Mouse (Mus musculus): Measurements from ENCODE around the gene Slc24a3.
A peak's percentile ranks its signal among the peaks of the same experiment; 100 is the strongest.

Gene Slc24a3

DNA sequence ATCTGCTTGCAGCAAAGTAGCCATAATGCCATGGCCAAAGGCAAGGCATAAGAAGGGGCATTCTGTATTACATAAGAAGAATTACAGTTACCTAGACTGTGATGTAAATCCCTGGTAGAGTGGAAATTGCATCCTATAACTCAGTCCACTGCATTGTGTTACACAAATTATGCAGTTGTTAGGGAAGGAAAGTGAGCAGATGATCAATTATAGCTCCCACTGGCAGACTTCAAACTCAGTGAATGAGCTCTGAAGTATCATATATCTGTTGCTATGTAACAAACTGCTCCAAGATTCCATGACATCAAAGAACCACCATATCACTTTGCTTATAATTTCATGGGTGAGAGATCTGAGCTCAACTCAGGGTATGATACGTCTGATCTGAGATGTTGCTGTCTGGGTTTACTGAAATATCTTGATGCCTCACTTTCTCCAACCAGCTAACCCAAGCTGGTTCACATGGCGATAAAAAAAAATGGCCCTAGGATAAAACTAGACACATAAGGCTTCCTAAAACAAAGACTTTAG is 387.2 kb downstream of the Slc24a3 start:
- DNase-seq (ENCODE audit: low spot score): no peak

DNA sequence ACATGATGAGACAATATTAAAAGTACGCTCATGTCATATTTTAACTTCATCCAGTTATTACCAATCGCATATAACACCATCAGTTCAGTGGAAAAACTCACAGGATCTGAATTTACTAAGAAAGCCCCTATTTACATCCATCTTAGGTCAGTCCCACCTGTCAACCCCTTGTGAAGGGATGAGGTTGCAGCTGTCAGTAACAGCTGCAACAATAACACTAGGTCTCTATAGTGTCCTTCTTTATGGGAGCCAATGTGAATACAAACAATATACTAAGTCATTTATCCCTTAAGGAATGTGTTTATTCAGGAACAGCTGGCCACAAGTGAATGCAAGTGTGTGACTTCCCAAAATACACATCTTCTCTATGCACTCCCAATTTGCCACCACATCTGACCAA is 388.2 kb downstream of the Slc24a3 start:
- DNase-seq (ENCODE audit: low spot score): no peak

DNA sequence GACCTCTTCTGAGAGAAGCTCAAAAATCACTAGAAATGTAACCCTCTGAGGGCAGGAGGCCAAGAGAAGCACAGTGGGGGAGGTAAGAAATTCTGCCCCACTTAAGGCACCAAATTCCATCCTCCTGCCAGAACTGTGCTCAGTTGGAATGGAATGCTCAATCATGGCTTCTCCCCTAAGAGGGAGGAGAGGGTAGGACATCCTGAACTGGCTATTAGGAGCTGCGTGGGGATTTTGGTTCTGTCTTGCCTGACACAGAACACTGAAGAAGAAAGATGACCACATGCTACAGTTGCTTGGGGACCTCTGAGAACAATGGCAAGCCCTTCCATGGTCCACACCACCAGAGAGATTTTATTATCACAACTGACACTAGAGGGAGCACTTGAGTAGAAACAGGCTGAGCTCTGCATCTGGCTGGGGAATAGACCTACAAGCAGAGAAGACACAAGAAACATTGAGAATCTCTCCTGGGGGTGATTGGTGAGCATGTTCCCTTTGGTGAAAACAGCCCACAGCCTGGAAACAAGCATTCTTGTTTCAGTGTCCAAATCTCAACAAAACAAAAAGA is 389.9 kb downstream of the Slc24a3 start:
- peak; percentile 7 for DNase-seq (ENCODE audit: low spot score)

DNA sequence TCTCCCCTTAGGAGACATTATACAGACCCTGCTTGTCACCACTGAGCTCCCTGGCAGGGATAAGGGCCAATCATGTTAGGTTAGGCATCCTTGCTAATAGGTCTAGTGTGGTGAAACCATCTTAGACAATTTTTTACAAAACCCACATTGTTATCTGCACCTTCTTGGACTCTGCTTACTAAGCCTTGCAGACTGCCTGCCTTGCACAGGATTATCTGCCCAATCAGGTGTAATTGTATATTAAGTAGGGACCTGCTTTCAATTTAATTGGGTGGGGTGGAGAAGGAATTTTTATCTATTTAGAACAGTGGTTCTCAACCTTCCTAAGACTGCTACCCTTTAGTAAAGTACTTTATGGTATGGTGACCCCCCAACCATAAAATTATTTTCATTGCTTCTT is 394.9 kb downstream of the Slc24a3 start:
- DNase-seq (ENCODE audit: low spot score): no peak

DNA sequence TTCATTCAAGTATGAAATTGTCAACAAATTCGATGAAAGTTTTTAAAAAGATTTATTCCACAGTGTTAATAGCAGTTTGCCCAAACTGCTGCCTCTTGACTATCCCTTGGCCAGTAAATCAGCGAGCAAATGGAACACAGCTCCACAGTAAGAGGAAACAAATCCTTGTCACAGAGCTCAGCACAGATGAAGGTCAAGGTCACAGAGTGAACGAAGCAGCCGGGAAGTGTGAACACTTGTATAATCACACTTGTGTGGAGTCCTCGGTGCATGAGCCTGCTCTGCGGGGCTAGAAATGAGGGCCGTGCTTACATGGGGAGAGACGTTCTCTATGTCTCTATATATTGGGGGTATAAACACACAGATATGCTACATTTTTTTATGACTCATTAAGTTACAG is 397.0 kb downstream of the Slc24a3 start:
- no peak for DNase-seq (ENCODE audit: low spot score)

DNA sequence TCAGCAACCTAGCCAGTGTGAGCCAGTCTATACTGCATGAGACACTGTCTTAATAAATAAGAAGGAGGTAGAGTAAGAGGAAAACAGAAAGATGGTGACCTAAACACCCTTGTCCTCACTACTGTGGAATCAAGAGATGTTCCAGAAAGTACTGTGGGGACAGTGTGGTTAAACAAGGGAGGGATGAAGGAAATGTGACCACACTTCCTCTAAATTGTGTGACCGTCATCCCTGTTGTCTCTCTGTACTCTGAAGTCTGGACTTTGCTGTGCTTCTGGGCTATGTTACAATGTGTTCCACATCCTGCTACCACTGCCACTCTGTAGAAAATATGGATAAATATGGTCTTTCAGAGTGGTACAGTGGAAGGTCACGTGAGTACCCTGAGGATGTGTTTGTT is 399.4 kb downstream of the Slc24a3 start:
- no peak for DNase-seq (ENCODE audit: low spot score)

DNA sequence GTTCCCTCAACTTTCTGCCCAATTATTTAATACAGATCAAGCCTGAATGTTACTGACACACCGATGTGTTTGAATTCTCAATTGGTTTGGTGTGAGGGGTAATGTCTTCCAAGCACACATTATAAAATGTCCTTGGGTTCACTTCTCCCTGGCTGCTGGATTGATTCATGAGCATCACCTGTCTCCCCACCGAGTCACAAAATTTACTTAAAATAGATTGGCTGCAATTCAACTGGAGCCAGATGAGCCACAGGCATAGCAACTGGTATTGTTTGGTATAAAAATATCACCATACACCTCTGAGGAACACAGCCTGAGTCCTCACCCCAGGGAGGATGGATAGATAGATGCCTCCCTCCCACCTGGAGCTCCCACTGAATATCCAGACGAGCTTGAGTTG is 404.4 kb downstream of the Slc24a3 start:
- DNase-seq (ENCODE audit: low spot score): no peak

DNA sequence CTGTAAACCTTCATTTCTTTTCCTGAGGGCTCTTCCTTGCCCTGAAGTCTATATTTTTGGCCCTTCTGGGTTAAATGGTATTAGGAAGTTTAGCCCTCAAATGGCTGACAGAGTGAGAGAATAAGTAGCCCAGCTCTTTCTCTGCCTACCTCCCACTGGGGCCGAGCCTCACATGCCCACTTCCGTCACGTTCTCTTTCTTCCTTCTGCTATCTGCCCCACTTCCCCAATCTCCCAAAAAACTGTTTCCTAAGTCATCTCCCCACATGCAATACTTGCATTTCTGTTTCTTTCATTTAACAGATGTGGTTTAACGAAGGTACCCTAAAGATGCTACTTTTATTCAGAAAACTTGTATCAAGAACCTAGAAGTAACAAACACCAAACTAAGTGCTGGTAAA is 406.6 kb downstream of the Slc24a3 start:
- DNase-seq (ENCODE audit: low spot score): no peak

DNA sequence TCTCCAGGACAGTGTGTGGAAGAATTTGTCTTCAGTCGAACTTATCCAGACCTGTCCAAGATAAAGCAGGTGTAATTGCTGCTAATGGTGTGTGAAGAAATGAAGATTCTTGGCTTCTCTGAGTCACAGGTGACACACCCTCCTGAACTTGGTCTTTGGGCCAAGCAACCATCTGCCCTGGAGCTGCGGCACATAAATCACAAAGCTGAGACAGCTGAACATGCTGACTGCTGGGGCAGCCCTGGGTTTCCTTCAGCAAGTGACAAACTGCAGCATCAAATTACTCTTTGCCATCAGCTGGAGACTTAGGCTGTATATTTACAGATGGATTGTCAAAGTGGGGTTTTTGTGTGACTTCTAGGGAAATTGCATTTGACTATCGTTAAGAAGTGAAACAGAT is 415.5 kb downstream of the Slc24a3 start:
- no peak for DNase-seq (ENCODE audit: low spot score)

DNA sequence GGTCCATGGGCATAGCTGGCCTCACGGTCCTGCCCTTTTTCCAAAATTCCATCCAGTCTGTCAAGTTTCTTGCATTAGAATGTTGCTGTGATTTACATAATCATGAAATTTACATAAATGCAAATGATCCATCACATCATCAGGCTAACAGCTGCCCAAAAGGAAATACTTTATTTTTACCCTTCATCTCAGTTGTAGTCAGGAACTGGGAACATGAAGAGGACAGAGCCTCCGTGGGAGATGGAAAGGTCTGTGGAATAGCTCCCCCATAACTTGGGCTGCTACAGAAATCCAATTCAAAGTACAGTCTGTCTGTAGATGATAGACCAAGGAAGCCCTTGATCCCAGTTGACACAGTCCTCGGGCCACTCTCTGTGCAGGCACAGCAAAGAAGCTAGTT is 417.9 kb downstream of the Slc24a3 start:
- DNase-seq (ENCODE audit: low spot score): no peak

DNA sequence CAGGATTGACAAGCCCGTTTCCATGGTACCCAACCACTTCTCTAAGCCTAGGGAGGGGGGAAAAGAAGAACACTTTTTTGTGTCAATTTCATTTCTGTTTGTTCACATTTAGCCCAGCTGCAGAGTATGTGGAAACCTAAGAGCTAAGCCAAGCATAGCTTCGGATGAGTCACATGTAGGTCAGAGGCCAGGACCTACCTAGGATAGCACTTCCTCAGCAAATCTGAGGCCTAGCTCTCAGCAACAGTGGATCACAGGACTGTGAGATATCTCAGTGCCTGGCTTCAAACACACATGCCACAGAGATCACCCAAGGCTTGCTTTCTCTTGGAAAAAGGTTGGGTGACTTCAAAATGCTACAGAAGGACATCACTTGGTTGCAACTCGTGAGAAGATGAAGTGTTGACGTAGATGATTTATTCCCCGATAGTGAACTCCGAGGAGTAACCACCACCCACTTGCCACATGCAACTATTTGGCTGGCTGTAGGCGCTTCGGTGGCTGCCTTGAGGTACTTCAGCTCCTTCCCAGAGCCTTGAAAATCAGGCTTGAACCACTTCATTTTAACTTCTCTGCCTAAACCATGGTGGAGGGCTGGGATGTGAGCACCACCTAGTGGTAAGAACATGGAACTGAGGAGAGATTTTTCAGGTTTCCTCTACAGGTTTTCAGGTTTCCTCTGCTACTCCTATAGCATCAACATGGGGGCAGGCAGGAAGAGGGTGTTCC is 420.6 kb downstream of the Slc24a3 start:
- peak; percentile 38 for DNase-seq (ENCODE audit: low spot score)

DNA sequence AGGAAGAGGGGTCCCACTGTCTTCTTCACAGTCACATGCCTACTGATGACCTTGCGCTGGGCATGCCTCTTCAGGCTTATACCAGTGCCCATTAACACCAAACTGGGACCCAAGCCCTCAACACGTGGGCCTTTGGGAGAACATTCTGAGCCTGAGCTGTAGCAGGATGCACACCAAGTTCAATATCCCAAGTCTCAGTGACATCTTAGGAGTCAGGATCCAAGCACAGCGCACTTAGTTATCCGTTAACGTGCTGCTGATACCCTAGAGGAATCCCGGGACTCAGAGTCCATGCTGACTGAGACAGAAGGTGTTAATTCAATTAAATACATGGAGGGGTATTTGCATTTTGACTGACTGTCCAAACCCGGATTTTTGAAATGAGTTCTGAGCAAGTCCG is 424.3 kb downstream of the Slc24a3 start:
- DNase-seq (ENCODE audit: low spot score): no peak

DNA sequence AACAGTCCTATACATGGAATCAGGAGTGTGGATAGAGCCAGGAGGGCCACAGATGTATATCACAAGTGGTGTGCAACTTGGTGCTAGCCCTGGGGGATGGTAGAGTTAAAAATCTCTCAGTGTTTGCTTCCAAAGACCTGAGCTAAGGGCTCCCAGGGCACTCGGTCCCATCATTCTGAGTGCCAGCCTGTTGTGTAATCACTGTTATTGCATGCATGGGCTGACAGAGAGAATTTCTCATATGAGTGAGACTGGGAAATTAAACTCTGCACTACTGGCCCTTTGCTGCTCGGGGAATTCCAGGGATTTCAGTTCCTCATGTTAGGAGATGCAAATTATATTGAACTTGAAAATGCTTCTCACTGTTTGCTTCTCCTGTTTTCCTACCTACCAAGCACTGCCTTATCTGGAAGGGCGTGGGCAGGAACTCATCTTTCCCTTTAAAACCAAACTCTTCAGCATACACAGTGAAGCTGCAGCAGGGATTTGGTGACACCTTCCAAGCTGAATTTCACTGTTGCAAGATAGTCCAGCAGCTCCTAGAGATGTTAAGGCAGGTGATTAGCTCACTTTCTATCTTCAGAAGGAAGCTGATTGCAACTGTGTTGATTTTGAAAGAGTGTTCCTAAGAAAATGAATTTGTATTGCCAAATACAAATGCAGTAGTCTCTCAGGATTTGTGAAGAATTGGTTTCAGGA is 426.2 kb downstream of the Slc24a3 start:
- no peak for DNase-seq (ENCODE audit: low spot score)

DNA sequence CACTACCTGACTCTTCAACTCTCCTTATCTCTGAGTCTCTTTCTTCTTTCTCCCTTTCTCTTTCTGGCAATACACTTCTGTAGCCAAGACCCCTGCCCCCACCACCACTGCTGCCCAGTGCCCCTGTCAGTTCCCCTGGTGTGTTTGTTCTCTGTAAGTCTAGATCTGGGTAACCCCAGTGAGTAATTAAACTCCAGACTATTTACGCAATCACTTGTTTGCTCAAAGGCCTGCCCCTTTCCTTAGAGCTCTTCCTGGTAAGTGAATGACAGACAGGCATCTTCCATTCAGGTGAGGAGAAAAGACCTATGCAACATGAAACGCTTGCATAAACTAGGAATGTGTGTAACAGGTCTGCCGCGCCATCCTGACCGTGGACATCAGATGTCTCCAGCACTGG is 430.3 kb downstream of the Slc24a3 start:
- DNase-seq (ENCODE audit: low spot score): no peak

DNA sequence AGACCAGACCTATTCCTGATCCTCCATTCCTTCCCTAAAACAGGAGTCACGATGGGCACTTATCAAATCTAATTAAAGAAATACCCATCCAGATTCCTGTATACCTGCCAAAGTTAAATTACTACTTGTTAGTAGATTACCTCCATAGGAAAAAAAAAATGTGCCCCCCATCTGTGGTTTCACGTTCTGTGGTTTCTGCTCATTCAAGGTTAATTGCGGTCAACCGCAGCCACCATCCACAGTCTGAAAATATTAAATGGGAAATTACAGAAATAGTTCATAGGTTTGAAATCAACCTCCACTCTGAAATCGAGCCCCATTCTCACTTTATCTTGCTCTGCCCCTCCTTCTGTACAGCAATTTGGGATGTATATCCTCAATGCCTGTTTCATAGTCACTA is 440.3 kb downstream of the Slc24a3 start:
- no peak for DNase-seq (ENCODE audit: low spot score)

DNA sequence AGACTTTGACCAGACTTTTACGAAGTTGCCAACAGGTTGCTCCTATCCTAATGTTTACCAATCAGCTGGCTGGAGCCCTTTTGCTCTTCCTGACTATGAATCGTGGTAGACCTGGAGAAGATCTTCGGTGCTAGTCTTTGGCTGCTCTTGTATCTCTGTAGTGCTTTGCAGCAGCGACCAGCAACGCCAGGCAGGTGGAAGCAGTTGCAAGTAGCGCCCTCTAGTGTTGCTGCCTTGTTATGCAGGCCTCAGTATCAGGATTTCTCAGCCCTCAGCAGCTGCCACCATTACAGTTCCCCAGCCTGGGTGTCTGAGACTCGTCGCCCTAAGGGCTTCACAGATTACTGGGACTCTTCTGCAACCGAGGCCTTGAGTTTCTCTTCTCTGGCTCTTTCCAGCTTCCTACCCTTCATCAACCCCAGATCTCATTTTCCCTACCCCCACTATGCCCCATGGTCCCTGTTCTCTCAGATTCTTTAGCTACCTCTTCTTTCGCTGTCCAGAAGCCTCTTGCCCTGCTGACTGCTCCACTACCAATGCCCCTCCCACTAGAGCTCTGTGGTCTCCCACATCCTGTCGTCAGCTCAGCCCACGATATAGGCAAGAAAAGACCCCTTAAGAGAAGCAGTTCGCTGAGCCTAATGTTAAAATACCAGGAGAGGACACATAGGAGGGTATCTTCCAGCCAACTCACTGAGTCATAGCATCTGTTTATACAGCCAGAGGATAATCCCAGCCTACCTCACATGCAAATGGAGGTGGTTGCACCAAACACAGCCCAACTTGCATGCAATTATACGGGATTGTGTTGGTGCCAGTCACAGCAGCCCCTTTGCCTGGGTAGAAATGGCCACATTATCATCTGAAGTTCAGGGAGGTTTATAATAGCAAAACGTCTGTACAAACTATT is 443.5 kb downstream of the Slc24a3 start:
- no peak for DNase-seq (ENCODE audit: low spot score)

DNA sequence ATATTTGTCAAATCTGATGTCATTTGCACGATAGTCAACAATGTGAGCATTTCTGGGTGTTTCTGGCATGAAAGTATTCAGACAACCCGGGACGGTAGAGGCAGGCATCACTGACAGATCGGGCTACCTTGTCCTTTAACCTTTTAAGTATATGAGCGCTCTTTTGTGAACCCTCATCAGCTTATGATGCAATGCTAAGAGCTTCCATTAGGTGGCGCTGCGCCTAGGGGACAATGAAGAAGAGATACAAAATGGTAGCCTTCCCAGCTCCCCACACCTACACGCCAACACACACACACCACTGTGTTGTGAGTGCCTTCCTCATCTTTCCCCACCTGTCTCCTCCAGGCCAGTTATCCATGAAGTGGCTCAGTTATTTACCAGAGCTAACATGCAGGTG is 445.4 kb downstream of the Slc24a3 start:
- DNase-seq (ENCODE audit: low spot score): no peak

DNA sequence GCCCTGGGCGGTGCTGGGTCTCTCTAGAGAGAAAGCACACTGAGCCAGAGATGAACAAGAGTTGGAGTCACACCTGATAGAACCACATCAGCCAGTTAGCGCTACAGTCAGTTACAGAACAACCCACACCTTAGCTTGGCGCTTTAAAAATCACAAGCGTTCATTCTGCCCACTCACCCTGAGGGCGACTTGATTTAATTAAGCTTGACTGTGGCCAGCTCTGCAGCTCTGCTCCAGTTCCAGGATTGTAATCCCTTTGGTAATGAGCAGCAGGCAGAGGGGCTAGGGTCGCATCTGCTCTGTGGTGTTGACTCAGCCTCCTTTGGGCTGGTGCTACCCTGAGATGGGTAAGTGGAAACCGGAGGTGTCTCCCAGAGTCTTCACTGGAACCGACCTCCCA is 446.2 kb downstream of the Slc24a3 start:
- DNase-seq (ENCODE audit: low spot score): no peak

DNA sequence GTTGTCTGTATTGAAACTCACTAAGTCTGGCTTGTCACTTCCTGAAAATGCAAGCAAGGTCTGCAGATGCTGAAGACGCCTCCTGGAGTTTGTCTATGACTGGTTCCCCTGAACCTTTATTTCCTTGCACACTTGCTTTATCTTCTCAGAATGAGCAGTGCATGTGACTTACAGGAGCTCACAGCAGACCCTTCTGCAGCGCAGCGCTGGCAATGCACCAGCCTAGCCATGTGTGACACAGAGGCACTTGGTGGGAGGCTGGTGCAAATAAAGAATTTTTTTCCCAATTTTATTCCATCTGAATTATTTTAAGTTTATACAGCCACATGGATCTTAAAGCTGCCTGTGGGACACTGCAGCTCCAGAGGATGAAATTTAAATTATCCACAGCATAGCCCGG is 452.1 kb downstream of the Slc24a3 start:
- DNase-seq (ENCODE audit: low spot score): no peak

DNA sequence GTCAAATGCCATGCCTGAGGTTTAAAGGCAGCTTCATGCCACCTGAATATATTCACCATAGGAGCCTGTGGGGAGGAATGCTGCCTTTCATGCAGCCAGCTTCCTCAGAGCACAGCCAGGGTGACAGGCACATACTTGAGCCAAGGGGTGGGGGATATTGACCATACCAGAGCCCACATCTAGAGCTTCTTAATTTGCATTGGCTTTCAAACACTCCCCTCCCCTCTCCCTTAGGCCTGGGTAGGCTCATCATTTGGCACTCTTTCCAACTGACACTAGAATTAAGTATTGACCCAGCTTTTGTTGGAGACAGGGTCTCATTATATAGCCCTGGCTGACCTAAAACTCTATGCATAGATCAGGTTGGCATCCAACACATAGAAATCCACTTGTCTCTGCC is 453.2 kb downstream of the Slc24a3 start:
- no peak for DNase-seq (ENCODE audit: low spot score)

DNA sequence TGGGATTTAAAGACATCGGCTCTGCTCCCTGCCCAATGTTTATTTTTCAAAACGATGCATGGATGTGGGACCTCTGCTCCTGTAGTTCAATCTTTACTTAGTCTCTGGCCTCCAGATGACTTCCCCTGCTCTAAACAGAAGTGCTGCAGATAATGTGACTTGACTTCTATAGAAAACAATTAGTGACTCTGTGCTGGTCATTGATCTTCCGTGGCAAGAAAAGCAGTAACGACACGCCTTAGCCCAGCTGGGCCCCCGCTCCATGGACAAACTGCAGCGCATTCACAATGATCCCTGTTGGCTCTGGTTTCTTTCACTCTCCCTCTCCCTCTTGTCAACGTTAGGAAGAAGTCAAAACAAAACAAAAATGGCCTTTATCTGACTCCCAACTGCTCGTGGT is 453.6 kb downstream of the Slc24a3 start:
- no peak for DNase-seq (ENCODE audit: low spot score)

DNA sequence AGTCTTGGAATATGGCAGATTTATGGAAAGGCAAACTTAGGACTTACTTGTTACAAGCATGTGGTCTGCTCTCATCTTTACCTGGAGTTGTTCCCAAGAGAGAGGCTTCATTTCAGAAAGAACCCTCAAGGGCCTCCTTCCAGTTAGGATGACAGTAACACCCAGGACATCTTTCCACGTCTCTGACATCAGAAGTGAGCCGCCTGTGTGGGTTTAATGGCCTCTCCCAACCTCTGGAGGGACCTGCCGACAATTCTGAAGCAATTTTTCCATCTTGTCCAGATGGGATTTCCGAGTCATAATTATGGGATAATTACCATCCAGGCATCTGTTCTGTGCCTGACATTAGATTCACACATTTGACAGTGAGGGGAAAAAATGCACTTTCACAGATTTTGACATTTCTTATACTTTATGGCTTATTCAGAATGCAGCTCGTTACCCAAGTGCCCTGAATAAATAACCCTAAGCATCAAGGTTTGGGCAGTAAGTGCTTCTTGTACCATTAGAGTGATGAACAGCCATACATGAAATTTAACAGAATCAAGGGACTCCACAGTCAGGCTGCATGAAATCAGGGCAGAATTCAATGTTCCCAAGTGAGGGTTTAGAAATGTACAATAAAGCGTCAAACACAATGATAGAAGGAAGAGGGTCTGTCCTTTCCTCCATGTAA is 463.7 kb downstream of the Slc24a3 start:
- DNase-seq (ENCODE audit: low spot score): no peak

Measured in MN1 (cell line).